Mouse (Mus musculus) hindbrain, postnatal 0 days (tissue): ENCODE data around the gene Xrra1. TPM values are rescaled to one million over a fixed set of nuclear protein-coding genes. Genes with fewer than 3 reads are reported as not detected.

Experiments used
- ATAC-seq: fragments of 200-750 bp; cut with Nextera tagmentation; 2 replicates; pipeline ENCODE4 v1.8.0; 2017; ENCODE audit warnings: mild to moderate bottlenecking, moderate TSS enrichment, moderate library complexity
- DNase-seq: peaks from one replicate; pipeline ENCODE4 v3.0.0-alpha.2; 2015; ENCODE audit warnings: low spot score
- H3K27ac ChIP-seq: fragments of 300-500 bp; sonication (generic); 2 replicates; pipeline ENCODE4 v1.5.1; 2014; ENCODE audit warnings: mild to moderate bottlenecking
- H3K27me3 ChIP-seq: fragments of 300-500 bp; sonication (generic); 2 replicates; pipeline ENCODE4 v1.6.1; 2014; ENCODE audit warnings: low read length, mixed read lengths; ENCODE audit not compliant: insufficient read depth
- H3K36me3 ChIP-seq: fragments of 300-500 bp; sonication (generic); 2 replicates; pipeline ENCODE4 v1.6.1; 2014; ENCODE audit warnings: low read length, mixed read lengths; ENCODE audit not compliant: insufficient read depth
- H3K4me1 ChIP-seq: fragments of 300-500 bp; sonication (generic); 2 replicates; pipeline ENCODE4 v1.6.1; 2014; ENCODE audit warnings: antibody characterized with exemption, low read length, mixed read lengths; ENCODE audit not compliant: insufficient read depth
- H3K4me2 ChIP-seq: fragments of 300-500 bp; sonication (generic); 2 replicates; pipeline ENCODE4 v1.6.1; 2014; ENCODE audit warnings: low read depth, mild to moderate bottlenecking, low read length, moderate library complexity, mixed read lengths
- H3K4me3 ChIP-seq: fragments of 300-500 bp; sonication (generic); 2 replicates; pipeline ENCODE4 v1.5.1; 2014; ENCODE audit warnings: low read length
- H3K9ac ChIP-seq: fragments of 300-500 bp; sonication (generic); replicated peaks from 2 replicates; pipeline ENCODE4 v1.6.1; 2014; ENCODE audit warnings: mild to moderate bottlenecking, low read length, moderate library complexity, mixed read lengths
- H3K9me3 ChIP-seq: fragments of 300-500 bp; sonication (generic); 2 replicates; pipeline ENCODE4 v1.6.1; 2016; ENCODE audit warnings: low read length, mixed read lengths
- CTCF ChIP-seq: IDR thresholded peaks from 2 replicates; pipeline ENCODE4 v1.5.1; 2016; ENCODE audit warnings: antibody characterized with exemption, control low read depth, low read depth
- WGBS: fragments of 180-500 bp; shearing (Covaris S2); extraction: QIAGEN DNeasy Blood & Tissue Kit; methylation state at CpG from one replicate; pipeline ENCODE4 v1.1.7; 2014; 5-methylcytosine and 5-hydroxymethylcytosine counted together
- polyA plus RNA-seq: library from polyadenylated mRNA; unstranded; fragments of >200 nt; fragmentation: Nextera tagmentation; extraction: Ambion mirVana; gene quantifications from 2 replicates; pipeline ENCODE4 v1.2.1, GENCODE M21; 2015
- total RNA-seq: library from RNA; depleted of rRNA; stranded (reverse); fragments of >200 nt; gene quantifications from 2 replicates; pipeline ENCODE4 v1.2.3, GENCODE M21; 2014

Xrra1 gene
- total and polyA plus RNA-seq, 2 experiments from 2014 or later: 1.3 to 2.6 TPM

GRCm38 (mm10) chr7:99823045-99823663 is 35.8 kb upstream of the Xrra1 start:
- no peak overlapping the region for H3K9ac ChIP-seq
- 86% methylated on average over 10 of the region's 10 CpGs for WGBS
- no peak for DNase-seq

DNA sequence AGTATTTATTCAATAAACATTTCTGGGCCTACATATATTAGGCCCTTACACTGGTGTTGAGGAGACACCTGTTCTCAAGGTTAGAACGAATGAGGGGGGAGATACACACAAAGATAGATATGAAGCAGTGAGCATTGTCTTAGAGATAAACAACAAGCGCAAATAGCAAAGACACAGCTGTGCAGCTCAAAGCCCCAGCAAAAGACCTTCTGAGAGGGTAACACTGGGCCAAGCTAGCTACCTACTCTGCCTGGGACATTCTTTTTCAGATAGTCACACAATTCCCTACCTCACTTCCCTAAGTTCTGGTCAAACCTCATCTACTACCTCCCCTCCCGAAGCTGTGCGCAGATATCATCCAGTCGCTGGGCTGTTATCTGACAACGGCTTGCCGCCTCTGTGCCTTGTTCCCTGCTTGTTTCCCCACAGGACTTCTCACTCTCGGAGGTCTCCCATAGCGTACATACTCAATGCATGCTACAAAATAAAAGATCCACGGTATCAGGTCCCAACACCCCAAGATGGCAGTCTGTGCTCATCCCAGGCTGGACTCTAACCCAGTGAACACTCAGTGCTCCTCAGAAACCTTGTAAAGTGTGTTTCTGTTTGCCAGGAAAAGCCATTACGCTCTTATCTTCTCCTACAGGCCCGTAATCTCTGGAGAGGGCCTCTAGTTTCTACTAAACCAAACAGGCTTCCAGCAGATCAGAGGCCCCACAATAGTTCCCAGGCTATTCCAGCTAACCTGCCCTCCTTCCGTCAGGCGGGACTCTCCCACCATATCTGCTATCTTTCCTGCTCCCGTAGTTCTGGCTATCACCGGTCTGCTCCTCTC is 34.0 kb upstream of the Xrra1 start:
- Histone ChIP-seq H3K9me3 (no peaks in the 10 kb centered on the region), H3K4me3 (no peak overlapping the region), H3K9ac (no peak overlapping the region), H3K36me3 (no peaks in the 10 kb centered on the region), H3K4me2 (no peak overlapping the region), H3K27ac (no peak overlapping the region), H3K4me1 (no peaks in the 10 kb centered on the region), H3K27me3 (no peaks in the 10 kb centered on the region)
- no peak for TF ChIP-seq CTCF
- no peak for ATAC-seq
- no peak for DNase-seq
- 90% methylated on average over 16 of the region's 16 CpGs for WGBS

More at GRCm38 (mm10) chr7:99823045-99823663, 35.8 kb upstream of the Xrra1 start:
- H3K27ac ChIP-seq: no peak overlapping the region
- no peaks in the 10 kb centered on the region for H3K27me3 ChIP-seq
- H3K9me3 ChIP-seq: no peaks in the 10 kb centered on the region
- TF ChIP-seq CTCF: no peak
- no peaks in the 10 kb centered on the region for H3K4me1 ChIP-seq
- ATAC-seq: no peak
- H3K4me2 ChIP-seq: no peak overlapping the region
- H3K36me3 ChIP-seq: no peaks in the 10 kb centered on the region
- no peak overlapping the region for H3K4me3 ChIP-seq

DNA sequence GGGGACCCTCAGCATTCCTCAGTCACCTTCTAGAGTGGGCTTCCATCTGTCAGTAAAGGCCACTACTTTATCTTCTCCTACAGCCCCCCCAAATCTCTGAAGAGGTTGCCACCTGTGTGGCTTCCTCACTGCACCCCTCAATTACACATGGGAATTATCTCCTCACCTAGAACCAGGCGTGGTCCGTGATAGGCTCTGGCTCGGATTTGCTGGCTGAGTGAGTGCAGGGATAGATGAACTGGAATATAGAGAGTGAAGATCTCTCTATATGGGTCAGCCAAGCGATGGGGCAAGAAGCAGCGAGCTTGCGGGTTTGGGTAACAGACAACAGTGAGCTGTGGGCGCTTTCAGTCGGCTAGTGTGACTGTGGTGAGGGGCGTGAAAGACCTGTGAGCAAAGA is 33.4 kb upstream of the Xrra1 start:
- TF ChIP-seq CTCF: no peak
- WGBS: 87% methylated on average over 9 of the region's 9 CpGs
- no peaks in the 10 kb centered on the region for H3K27me3 ChIP-seq

DNA sequence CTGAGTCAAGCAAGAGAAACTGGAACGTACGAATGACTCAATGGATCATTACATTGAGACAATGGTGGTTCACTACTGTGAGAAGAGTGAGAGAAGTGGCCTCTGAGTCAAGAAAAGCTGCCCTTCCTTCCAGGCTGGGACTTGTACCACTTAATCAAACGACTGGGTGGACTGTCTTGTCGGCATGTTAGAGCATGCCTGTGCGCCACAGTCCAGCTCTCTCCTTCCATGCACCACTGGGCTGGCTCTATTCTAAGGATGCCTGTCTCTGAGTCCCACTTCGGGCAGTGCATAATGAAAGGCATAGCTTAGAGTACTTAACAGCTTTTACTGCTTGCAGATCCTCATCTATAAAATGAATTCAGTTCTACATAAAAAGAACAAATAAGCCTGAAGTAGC is 32.8 kb upstream of the Xrra1 start:
- H3K4me1 ChIP-seq: no peaks in the 10 kb centered on the region
- no peaks in the 10 kb centered on the region for H3K27me3 ChIP-seq
- no peak overlapping the region for H3K4me3 ChIP-seq
- no peak overlapping the region for H3K9ac ChIP-seq
- H3K9me3 ChIP-seq: no peaks in the 10 kb centered on the region
- no peaks in the 10 kb centered on the region for H3K36me3 ChIP-seq
- 60% methylated on average over 6 of the region's 6 CpGs for WGBS
- no peak for TF ChIP-seq CTCF
- H3K27ac ChIP-seq: no peak overlapping the region
- H3K4me2 ChIP-seq: no peak overlapping the region
- no peak for DNase-seq
- ATAC-seq: no peak

More for the DNA sequence above, 33.4 kb upstream of the Xrra1 start:
- Histone ChIP-seq H3K4me1 (no peaks in the 10 kb centered on the region), H3K4me3 (no peak overlapping the region), H3K36me3 (no peaks in the 10 kb centered on the region), H3K9ac (no peak overlapping the region), H3K4me2 (no peak overlapping the region), H3K9me3 (no peaks in the 10 kb centered on the region), H3K27ac (no peak overlapping the region)
- ATAC-seq: no peak
- DNase-seq: no peak

DNA sequence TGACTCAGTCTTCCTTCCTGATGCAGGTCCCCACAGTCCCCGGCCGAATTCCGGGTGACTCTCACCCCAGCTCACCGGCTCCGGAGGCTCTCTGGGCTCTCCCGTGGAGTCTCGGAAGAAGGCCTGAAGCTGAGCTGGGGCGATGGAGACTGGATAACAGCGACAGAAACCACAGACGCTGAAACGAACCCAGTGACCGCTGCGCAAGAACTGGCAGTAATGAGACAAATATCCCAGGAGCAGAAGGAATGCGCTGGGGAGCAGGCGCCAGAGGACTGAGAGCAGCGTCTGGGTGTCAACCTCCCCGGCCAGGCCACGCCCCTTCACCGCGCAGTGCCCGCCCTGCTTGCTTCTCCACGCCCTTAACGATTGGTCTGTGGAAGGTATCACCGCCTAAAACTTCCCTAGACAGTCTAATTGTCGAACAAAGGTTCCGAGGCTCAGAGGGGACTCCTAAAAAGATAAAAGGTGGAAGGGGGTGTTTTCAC is 30.8 kb upstream of the Xrra1 start, which contains the start of gene Neu3:
Gene Neu3 (minus strand): TSS at position 335 of the 488 bp plus-strand sequence.
- no peaks in the 10 kb centered on the region for H3K27me3 ChIP-seq
- peak within 1 kb of the TSS; percentile 48 for H3K9ac ChIP-seq
- peak within 1 kb of the TSS; percentile 65 for H3K27ac ChIP-seq
- no peaks in the 10 kb centered on the region for H3K36me3 ChIP-seq
- ATAC-seq: peak; percentile 98
- H3K4me2 ChIP-seq: peak within 1 kb of the TSS; percentile 65
- no peaks in the 10 kb centered on the region for H3K4me1 ChIP-seq
- H3K4me3 ChIP-seq: peak within 1 kb of the TSS; percentile 48
- 1% methylated on average over 26 of the region's 26 CpGs for WGBS
- no peaks in the 10 kb centered on the region for H3K9me3 ChIP-seq
- peak; percentile 46 for TF ChIP-seq CTCF
- DNase-seq: peak; percentile 92

- DNase-seq: no peak
- Histone ChIP-seq H3K27me3 (no peaks in the 10 kb centered on the region), H3K9me3 (no peaks in the 10 kb centered on the region), H3K4me1 (no peaks in the 10 kb centered on the region), H3K9ac (no peak overlapping the region), H3K4me3 (no peak overlapping the region), H3K27ac (no peak overlapping the region), H3K4me2 (no peak overlapping the region), H3K36me3 (peaks cover 12% of the 10 kb centered on the region; the same call in 1 of the 2 replicates)
- 87% methylated on average over 5 of the region's 5 CpGs for WGBS
- TF ChIP-seq CTCF: no peak
- ATAC-seq: no peak
Measured at GRCm38 (mm10) chr7:99833115-99833845, 25.6 kb upstream of the Xrra1 start.
